Mouse (Mus musculus) telencephalon, adult 2 months (tissue): ENCODE data around the gene Psap.
A peak's percentile ranks its signal among the peaks of the same experiment; 100 is the strongest.

Experiments
- DNase-seq: peaks from one replicate; pipeline ENCODE4 v3.0.0-alpha.2; 2011; ENCODE audit warnings: low read depth, low spot score

Psap gene

DNA sequence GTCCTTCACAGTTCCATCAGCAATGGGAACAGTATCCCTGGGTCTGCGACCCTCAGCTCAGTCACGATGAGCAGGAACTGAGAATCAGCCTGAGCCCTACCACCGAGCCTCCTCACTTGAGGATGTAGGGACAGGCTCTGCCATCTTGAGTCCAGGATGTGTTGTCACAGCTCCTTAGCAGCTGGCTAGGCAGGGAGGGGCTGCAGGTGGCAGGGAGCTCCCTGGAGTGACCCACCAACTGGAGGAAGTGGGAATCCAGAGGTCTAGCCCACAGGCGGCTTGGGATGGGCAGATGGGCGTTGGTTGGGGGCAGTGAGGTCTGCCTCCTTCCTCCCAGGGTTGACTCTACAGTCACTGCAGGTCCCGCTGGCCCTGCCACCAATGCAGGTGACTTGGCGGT is 14.1 kb upstream of the Psap start:
- no peak for DNase-seq

DNA sequence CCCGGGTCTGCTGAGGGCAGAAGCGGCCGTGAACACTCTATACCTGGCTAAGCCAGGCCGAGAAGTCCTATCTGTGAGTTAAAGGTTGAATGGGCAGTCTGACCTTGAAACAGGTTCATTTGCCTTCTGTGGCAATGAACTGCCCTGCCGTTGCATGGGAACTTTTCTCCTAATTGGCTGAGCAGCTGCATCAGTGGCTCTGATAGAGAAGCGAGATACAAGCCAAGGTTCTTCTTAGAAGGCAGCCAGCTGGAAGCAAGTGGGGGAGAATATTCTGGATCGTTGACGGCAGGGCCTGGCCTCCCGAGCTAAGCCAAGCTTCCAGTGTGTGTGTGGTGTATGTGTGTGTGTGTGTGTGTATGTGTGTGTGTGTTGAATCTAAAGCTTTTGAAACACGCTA is 12.2 kb upstream of the Psap start:
- no peak for DNase-seq

DNA sequence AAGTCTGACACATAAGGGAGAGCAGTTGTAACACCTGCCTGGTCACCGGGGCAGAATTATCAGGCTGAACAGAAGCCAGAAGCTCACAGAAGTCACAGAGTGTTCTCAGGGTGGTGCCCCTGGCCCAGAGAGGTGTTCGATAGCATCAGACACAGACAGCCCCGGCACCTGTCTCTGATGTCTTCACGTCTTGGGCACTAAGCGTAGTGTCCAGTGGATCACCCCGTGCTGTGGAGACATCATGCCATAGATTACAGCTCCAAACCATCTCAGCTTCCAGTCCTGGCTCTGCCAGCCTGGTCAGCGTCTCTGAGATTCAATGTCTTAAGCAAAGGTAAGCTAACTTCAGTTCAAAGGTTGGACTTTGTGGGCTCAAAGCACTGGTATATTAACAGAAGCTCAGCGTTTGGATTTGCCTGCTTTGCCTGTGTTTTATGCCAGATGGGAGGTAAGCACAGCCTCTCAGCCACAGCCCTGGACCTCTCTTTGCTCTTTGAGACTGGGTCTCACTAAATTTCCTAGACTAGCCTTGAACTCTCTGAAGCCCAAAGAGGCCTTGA is 10.5 kb upstream of the Psap start:
- no peak for DNase-seq

DNA sequence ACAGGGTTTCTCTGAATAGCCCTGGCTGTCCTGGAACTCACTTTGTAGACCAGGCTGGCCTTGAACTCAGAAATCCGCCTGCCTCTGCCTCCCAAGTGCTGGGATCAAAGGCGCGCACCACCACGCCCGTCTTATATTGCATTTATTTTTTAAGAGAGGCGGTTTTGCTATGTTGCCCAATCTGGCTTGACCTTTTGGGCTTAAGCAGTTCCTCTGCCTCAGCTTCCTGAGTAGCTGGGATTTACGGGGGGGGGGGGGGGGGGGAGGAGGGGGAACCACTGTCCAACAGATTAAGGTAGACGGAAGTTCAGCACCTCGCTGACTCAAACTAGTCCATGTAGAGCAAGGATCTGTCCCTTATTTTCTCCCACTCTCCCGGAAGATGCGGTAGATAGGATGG is 8.7 kb upstream of the Psap start:
- DNase-seq, result no peak

DNA sequence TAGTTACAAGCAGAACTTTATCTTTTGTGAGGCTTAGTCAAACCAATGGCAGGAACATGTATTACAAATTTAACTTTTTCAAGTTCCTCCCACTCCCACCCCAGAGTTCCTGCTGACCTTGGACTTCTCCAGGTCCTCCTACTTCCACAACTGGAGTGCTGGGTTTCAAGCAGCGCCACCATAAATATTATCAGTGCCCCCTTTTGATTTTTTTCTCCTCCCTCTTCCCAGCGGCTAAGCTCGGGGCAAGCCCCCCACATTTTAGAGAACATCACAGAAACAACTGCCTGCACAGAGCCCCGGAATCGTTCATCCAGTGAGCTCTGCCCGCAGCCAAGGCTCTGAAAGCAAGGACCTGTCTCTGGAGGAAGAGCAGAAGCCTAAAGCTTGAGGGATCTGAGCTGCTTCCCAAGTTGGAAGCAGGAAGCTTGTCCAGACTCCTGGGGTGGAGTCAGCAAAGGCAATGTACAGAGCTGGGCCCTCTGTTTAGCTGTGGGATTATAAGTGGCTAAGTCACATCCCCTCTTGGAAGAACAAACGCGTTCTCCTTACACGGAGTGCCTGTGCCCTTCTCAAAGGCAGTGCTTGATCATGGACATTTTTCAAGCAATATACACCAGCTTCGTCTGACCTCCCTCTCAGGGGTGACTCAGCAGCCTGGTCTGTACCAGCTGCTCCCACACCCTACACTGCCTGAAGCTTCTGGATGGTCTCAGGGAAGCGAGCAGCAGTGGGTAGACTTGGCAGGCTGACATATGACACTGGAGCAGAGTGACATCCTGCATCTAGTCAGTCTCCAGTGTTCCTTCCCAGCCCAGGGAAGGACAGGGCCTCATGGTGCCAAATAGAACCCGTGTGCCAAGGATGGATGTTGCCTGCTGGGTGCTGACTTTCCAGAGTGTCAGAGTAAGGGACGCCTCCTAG is 8.0 kb upstream of the Psap start:
- no peak for DNase-seq

DNA sequence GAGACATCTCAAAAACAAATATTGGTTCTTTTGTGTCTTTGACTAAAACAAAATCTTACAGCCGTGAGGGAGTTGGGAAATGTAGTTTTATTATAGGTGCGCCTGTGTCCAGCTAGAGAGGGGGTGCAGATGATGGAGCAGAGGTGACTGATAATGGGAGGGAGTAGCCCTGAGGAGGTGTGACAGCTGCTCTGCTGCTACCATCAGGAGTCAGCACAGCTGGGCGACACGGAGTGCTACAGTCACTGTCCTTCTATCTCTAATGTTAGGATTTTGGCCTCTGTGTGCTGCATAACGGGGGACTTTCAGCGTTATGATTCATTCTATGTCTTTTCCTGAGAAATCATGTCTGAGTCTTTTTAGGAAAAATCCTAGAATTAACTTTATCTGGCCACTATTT is 6.4 kb upstream of the Psap start:
- no peak for DNase-seq

DNA sequence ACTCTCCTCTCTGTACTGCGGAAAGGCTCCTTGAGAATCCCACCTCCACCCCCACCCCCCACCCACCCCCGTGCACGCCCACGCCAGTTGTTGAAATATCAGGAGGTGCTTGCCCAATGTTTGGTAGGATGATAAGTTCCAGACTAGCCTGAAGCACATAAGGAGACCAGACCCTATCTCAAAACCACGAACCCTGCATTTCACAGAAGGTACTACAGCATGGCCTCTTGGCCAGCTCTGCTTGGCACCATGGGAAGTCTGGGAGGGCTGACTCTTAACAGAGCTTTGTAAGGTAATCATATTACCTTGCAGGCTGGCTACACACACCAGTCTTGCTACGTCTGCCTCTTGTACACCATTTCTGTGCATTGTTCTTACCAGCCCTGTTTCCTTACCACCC is 5.2 kb upstream of the Psap start:
- no peak for DNase-seq

DNA sequence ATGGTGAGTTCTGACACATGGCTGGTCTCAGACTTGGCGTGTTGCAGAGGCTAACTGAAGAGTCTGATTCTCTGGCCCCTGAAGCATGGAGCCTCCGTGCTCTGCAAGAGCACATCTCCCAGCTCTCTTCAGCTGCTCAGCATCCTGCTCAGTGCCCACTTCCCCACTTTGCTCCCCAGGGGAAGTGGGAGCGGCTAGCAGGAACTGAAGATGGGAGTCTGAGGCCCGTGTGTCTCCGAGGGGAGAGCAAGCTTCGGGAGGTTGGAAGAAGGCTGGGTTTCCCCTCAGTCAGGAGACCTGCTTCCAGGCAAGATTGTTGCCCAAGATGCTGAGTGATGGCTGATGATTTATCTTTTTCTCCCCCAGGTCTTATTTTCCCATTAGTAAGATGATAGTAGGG is 4.0 kb upstream of the Psap start:
- DNase-seq, result no peak

DNA sequence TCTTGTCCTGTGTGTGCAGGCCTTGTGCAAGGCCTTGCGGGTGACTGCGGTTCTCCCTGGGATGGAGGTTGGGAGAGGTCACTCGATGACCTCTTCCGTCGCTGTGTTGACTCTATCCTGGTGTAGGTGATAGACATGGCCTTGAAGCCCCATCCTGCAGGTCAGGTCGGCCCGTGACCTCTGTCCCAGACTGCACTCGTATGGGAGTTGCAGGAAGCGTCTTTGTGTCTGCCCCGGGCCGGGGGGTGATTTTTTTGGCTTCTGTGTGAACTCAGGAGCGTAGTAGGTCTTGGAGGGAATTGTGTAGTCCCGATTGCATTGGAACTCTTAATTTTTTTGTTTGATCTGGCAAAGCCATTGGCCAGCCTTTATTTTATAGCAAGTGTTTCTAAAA is 576 bp downstream of the Psap start:
- DNase-seq, result no peak

DNA sequence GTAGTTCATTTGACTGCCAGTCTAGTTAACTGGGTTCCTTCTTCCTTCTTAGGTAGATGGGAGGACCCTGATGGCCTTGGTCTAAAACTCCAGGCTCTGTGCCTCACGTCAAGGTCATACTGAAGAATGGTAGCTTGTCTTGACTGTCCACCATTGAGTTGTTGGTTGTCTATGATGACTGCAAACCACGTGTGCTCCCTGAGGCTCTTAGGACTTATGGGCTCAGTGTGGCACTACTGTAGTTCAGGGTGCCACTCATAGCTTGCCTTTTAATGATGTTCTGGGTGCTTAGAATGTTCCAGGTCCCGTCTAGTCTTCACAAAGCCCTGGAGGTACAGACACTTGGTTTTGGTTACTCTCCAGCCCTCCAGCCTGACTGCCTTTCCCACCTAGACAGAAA is 1.4 kb downstream of the Psap start:
- no peak for DNase-seq

DNA sequence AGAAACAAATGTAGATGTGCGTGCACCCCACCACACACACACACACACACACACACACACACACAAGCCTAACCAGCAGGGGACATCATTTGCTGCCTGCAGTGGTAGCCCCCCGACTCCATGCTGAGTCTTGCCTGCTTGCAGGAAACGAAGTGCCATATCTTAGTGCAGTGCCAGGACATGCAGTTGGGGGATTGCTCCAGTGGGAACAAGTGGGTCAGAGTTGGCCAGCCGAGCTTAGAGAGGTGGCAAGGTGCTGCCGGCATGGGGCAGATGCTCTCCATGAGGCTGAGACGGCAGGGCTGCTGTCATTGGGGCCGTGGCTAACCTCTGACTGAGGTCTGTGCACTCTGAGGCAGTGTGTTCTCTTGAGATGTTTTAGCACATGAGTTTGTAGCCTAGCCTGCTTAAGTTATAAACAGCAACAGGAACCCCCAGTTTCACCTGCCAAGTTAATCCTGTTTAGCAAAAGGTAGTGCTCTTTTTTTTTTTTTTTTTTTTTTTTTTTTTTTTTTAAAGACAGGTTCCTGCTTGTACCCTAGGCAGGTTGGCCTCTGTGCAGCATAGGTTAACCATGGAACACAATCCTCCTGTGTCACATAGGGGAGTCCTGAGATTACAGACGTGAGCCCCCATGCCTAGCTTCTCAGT is 2.0 kb downstream of the Psap start:
- no peak for DNase-seq

DNA sequence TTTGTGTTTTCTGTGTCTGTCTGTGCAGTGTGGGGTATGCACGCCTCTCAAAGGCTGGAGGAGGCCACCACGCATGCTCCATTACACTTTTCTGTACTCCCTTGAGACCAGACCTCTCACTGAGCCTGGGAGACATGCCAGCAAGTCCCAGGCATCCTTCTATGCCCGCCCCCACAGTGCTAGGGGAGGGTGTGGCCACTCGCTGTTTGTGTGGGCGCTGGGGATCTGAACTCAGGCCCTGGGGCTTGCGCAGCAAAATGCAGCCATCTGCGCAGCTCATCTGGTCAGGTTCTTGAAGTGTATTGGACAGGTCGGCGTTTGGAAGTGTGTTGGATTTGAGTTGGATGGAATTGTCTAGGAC is 2.5 kb downstream of the Psap start:
- peak; percentile 74 for DNase-seq

DNA sequence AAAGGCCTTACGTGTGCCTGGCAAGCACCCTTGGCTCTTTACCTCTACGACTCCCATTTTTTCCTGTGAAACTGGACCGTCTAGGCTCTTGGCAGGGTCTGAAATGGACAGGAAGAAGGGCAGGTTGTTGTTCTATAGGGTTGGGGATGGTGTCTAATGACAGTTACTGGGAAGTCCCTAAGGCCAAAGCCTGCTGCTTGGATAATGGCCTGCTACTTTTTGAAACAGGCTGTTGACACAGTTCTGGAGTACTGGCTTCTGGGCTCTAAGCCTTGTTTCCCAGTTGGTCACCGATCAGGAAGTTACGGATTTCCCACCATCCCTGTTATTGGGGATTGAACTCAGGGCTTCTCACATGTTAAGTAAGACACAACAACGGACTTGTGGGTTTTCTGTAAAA is 2.9 kb downstream of the Psap start:
- DNase-seq, result no peak

DNA sequence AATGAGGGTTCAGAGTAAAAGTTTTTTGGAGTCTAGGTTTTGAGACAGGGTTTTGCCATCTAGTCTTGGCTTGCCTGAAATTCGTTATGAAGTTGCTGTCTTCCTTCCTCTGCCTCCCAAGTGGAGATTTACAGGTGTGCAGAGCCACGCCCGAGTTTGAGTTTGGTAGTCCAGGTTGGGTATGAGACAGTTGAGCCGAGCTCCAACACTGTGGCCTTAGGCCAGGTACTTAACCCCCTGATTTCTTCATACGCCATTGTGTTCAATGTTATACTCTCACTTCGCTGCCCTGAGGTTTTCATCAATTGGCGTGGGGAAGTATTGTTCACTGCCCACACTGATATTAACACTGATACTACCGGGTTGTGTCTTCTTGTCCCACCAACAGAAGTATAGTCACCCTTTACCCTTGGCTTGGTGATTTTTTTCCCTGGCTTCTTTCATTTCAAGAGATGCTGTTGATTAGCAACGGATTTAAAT is 4.2 kb downstream of the Psap start:
- DNase-seq, result no peak

DNA sequence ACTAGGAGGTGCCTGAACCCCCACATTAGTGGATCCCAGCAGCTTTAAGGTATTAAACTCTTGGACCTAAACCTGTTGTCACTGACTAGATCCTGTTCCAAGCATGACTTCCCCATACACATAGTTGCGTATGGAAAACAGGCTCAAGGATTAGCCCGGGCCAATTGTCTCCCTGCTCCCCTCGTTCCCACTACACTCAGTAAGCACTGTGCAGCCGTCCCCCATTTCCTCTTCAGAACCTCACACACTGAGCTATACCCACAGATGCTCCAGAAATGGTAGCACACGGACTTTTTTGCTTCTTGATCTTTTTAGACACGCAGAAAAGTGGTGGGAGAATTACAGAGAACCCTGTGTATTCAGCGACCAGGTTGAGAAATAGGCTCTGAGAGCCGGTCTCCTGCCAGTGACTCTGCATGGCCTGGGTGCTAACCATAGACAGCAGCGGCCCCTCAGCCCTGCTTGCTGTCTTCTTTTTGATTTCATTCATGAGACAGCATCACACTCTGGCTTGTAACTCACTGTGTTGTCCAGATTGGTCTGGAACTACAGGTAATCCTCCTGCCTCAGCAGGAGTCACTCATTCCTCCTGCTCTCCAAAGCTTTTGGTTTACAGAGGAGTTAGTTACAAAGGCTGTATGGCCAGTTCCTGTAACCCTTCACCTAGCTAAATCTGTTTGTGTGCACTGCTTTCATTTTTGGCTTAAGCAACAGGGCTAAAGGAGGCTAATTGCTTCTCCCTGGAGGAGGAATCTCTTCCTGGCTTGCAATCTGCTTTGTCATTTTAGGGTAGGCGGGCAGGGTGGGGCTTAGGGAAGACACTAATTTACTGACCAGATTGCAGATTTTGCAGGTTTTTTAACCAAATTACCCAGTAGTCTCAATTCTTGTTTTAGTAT is 4.9 kb downstream of the Psap start:
- DNase-seq, result peak; percentile 53

DNA sequence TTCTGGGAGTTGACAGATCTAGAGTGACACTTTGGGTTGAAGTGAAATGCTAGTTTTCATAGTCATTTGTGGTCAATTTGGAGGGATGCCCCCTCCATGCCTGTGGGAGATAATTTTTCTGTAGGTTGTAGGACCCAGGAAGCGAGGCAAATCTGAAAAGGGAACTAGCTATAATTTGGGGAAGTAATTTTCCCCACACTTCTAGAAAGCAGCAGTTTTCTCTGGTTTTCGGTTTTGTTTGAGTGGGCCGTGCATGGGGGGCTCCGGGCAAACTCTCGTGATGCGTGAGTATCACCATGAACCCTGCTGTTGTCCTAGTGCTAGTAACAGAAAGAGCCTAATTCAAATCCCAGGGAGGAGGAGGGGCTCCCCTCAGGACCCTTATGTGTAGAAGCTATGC is 6.8 kb downstream of the Psap start:
- no peak for DNase-seq

DNA sequence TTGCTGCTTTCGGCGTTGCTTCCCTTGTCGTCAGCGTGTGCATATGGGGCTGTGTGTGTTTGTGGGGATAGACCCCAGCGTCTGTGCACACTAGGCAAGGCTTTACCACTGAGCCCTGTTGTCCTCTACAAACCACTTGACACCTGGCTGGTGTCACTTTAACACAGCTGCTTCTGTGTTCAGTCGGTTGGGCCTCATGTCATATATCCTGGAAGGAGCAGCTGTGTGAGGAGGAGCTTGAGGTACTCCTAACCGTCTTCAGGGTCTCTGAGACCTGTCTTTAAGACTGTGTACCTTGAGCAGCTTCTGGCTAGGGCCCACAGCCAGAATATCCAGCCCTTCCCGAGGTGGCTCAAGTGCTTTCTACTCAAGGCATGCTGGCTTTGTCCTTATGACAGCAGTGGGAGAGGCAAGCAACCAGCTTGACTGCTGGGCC is 7.3 kb downstream of the Psap start:
- no peak for DNase-seq

DNA sequence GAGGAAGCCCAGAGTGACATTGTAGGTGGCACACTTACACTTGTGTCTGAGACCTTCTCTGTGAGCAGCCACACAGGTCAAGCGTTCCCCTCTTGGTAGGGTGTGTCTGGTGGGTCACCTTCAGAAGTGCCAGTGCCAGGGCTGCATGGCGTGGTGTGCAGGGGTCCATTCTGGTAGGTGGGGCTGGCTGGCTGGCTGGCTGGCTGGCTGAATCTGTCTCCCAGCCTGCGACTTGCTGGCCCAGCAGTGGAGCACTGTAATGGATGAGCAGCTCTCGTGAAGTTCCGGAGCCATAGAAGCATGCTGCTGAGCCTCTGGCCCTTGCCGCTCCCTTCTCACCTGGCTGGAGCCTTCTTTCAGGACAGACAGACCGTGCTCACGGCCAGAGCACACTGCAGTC is 7.8 kb downstream of the Psap start:
- no peak for DNase-seq

DNA sequence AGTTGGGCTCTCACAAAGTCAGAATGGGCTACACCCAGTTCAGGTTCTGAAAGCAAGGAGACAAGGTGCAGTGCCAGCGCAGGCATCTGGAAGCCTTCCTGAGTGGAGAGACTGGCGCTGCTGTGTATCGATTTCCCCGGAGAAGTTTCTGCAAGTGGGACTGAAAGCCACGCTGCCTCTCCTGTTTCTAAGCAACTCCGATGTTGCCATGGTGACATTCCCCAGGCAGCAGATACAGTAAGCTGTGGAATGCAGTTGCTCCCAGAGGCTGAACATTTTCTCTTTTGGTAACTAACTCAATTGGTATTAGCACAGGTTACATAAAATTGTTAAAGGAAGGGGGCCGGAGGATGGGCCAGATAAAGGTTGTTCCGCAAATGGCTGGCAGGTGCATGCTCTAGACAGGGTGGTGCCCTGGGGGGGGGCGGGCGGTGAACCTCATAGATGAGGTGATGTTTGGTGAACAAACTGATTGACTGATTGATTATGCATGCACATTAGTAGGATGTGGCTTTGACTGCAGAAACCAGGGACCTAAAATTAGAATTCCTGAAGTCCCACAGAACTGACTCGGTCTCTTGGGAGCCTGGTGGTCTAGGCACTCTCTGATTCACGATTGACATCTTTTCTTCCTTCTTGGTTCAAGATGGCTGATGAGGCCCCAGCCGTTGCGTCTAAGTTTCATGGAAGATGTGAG is 8.4 kb downstream of the Psap start:
- DNase-seq, result peak; percentile 91

DNA sequence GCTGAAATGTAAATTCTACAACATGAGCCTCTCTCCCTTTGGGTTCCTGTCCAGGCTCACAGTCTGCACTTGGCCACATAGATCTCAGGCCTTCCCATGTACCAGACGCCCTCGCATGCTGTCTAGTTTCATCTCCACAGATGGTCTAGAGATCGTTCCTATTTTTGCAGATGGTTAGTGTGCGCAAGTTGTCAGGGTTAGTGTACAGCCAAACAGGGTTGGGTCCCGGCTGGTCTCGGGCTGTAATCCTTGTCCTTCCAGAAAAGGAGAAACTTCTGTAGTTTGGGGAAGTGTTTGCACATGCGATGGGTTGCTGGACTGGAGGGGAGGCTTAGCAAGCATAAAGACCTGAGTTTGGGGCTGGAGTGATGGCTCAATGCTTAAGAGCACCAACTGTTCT is 9.1 kb downstream of the Psap start:
- DNase-seq, result peak; percentile 55

DNA sequence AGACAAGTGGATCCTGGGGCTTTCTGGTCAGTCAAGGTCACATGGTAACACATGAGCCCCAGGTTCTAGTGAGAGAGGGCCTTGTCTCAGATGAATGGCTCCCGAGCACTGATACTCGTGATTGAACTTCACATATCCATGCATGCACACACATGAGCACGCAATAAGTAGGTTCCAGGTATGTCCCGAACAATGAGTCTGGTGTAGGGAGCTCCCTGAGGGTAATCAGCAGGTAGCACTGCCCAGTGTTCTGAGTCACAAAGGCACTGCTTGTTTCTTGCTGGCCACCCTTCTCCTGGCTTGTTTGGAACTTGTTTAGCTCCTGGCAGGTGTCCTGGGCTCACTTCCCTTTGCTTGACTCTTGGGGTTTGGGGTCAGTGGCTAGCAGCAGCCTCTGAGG is 9.7 kb downstream of the Psap start:
- no peak for DNase-seq
